Mouse (Mus musculus): Measurements from ENCODE around the gene Smim15.

DNA sequence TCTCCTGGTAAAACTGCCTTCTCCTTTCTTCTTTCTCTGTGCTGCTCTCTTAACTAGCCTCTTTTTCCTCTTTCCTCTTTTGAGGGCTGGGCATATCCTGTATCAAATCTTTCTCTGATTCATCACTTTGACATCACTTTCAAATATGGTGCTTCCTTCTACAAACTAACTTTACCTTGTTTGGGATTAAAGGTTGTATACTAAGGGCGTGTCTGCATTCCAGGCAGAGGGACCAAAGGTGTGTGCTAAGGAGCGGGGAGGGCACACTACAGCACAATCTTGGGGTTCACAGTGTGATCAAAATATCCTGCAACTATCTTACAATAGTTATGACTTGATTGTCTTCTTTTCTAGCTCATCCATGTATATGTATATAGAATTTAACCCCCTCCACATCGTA lies 1.8 kb downstream of the Smim15 start:
- TF ChIP-seq CTCF (IDR thresholded peaks at IDR 0.05; ENCODE audit: borderline replicate concordance, insufficient read depth, low read length) (no peak), POLR2A (IDR thresholded peaks at IDR 0.05; ENCODE audit: low read depth, low read length) (no peak)
